Mouse (Mus musculus): ENCODE data around the gene Sds.

The Sds gene

DNA sequence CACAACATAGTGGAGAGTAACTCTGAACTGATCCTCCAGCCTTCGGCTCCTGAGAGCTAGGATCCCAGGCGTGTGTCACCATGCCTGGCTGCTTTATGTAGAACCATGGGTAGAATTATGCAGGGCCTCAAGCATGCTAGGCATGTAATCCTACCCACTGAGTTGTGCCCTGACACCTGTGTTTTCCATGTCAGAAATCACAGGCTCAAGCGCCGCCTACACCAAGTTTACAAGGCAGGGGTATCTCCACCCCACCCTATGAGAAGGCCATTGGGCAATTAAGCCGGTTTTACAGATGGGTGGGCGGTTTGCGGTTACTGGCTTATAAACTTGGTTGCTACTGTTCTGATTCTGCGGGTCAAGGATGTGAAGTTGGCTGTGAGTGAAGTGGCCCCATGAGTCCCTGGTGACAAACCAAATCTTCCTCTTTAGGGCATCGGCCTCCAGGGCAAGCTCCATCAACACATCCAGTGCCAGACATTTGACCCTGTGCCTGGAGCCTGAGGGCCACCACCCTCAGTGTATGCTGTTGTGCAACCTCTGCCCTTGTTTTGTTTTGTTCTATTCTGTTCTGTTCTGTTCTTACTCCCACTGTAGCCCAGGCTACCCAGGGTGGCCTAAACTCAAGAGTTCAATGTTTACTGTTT, 37.8 kb downstream of the Sds start:
- DNase-seq (ENCODE audit: extremely low spot score, low spot score), result no peak

DNA sequence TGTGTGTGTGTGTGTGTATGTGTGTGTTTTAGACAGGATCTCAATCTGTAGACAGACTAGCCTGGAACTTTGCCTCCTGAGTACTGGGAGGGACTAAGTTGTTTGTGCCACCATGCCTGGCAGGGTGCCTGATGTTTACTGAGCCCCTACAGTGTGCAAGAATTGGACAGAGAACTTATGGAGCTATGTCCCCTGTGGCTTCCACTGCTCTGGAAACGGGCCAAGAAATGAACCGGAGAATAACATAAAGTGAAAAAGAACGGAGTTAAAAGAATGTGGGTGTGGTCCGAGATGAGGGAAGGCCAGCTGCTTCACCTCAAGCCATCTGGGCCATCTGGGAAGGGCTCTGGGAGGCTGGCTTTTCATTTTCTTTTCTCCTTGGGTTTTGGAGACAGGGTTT, 38.4 kb downstream of the Sds start:
- no peak for DNase-seq (ENCODE audit: extremely low spot score, low spot score)

GRCm38 (mm10) chr5:120515451-120515850, 39.1 kb downstream of the Sds start:
- no peak for DNase-seq (ENCODE audit: extremely low spot score, low spot score)

GRCm38 (mm10) chr5:120516221-120516984, 40.1 kb downstream of the Sds start:
- DNase-seq (ENCODE audit: extremely low spot score, low spot score), result no peak

- DNase-seq (ENCODE audit: extremely low spot score, low spot score), result no peak
Measured at GRCm38 (mm10) chr5:120517552-120517951, 41.2 kb downstream of the Sds start.

DNA sequence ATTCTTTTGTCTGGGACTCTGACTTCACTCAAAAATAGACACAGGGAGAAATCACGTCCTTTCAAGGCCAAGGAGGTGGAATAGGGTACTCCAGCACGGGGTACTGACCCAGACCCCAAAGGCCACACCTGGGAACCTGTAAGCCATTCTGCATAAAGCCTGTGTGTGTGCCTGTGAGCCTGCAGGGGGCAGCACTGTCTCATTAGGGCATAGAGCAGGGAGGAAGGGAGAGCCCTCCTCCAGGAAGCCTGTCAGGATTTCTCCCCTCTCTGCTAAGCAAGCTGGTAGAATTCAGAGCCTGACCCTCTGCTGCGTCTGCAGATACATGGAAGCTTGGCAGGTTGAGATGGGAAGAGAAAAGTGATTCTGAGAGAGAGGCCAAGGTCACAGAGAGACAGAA, 46.3 kb downstream of the Sds start:
- DNase-seq (ENCODE audit: extremely low spot score, low spot score), result no peak

DNA sequence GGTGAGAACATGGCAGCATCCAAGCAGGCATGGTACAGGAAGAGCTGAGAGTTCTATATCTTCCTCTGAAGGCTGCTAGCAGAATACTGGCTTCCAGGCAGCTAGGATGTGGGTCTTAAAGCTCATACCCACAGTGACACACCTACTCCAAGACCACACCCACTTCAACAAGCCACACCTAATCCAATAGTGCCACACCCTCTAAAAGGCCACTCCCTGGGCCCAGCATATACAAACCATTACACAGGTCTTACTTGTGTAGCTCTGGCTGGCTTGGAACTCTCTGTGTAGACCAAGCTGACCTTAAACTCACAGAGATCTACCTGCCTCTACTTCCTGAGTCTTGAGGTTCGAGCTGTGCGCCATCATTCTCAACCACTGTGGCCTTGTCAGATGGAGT, 48.4 kb downstream of the Sds start:
- no peak for DNase-seq (ENCODE audit: extremely low spot score, low spot score)

DNA sequence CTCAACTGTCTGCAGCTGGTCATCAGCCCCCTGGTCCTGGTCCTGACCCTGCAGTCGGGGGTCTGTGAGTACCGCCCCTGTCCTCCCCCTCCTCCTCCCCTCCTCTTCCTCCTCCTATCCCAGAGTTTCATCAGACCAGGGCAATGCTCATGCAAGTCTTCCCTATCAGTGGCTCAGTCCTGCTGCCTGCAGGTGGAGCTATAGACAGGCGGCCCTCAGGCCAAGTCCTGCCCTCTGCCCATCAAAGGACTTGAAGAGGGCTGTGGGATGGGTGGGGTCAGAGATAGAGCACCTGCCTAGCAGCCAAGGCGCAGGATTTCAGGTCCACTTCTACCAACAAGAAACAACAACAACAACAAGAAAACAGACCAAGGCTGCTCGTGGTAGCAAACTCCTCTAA, 49.4 kb downstream of the Sds start:
- DNase-seq (ENCODE audit: extremely low spot score, low spot score), result no peak

- DNase-seq (ENCODE audit: extremely low spot score, low spot score), result no peak
Measured at GRCm38 (mm10) chr5:120526311-120526710, 50.0 kb downstream of the Sds start.

DNA sequence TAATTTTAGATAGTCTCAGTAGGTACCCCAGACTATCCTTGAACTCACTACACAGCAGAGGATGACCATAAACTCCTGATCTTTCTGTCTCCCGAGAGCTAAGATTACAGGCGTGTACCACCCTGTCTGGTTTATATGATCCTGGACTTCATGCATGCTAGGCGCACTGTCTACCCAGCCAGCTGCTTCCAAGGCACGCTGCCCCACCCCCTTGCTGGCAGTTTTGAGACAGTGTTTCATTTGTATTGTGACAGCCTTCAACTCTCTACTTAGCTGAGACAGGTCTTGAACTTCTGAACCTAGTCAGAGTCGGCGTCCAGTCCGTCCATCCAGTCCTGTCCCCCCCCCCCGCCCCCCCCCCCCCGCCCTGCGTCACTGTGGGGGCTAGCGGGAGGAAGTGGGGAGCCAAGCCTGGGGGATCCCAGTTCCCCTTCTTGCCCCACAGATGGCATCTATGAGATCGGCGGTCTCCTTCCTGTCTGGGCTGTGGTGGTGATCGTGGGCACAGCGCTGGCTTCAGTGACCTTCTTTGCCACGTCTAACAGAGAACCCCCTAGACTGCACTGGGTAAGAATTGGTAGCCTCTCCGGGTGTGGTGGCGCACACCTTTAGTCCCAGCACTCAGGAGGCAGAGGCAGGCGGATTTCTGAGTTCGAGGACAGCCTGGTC, 51.1 kb downstream of the Sds start:
- no peak for DNase-seq (ENCODE audit: extremely low spot score, low spot score)

DNA sequence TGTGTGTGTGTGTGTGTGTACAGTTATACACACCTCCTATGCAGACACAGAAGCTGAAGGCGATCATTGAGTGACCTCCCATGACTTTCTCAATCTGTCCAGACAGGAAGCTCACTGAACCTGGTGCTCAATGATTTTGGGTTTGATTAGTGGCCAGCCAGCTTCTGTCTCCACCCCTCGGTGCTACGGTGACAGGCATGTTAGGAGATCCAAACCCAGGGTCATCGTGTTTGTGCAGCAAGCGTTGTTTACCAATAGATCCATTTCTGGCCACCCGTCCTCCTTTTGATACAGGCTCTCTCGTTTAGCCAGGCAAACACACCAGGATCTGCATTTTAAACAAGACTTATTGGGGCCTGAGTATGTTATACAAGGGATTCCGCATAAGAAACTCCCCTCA, 55.3 kb downstream of the Sds start:
- DNase-seq (ENCODE audit: extremely low spot score, low spot score), result no peak
